In the genomic region with DNA sequence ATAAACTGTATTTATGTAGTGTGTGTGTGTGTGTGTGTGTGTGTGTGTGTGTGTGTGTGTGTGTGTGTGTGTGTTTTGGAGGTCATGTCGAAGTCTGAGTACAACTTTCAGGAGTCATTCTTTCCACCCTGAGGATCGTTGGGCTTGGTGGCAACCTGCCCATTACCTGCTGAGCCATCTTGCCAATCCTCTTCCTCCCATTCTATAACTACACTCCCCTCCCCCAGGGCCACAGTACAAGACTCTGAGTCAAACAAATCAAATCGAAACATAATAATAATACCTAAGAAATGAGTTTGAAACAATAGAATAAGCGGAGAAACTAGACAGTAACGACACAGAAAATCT, we compare ENCODE assay signal across 8 mouse cellular contexts. TPM values are rescaled to one million over a fixed set of nuclear protein-coding genes. Genes with fewer than 3 reads are reported as not detected.
DNase-seq lines count a peak whose midpoint lies in the region; ATAC-seq lines count a peak whose summit lies in the region.

No protein-coding gene starts in this region.

- intact Hi-C loops in heart, postnatal 10 days (cut with DNase I) = no loop called here

- peak overlapping the region; percentile 74; the same call in 1 of the 2 replicates for H3K4me3 ChIP-seq in heart, embryonic 13.5 days
- no peak overlapping the region for H3K4me3 ChIP-seq in heart, embryonic 11.5 days (ENCODE audit: low read depth, low read length)
- peak overlapping the region; percentile 79; the same call in 1 of the 2 replicates for H3K4me3 ChIP-seq in midbrain, embryonic 10.5 days
- H3K4me3 ChIP-seq in midbrain, embryonic 11.5 days (ENCODE audit: low read depth, low read length) = no peak overlapping the region
- H3K4me3 ChIP-seq in neural tube, embryonic 14.5 days (ENCODE audit: low read depth, low read length) = no peak overlapping the region

- no peak overlapping the region for H3K27ac ChIP-seq in heart, embryonic 13.5 days (replicated peaks)
- H3K27ac ChIP-seq in heart, embryonic 11.5 days (ENCODE audit: low read depth, low read length) = no peak overlapping the region
- no peak overlapping the region for H3K27ac ChIP-seq in midbrain, embryonic 10.5 days (replicated peaks)
- no peak overlapping the region for H3K27ac ChIP-seq in midbrain, embryonic 11.5 days (ENCODE audit: low read depth, low read length)
- no peak overlapping the region for H3K27ac ChIP-seq in neural tube, embryonic 14.5 days (ENCODE audit: low read depth, low read length)

- peak overlapping the region; percentile 76 for H3K4me2 ChIP-seq in heart, embryonic 13.5 days
- no peak overlapping the region for H3K4me2 ChIP-seq in heart, embryonic 11.5 days
- H3K4me2 ChIP-seq in midbrain, embryonic 11.5 days = no peak overlapping the region
- peak overlapping the region; percentile 68; the same call in 1 of the 2 replicates for H3K4me2 ChIP-seq in neural tube, embryonic 14.5 days (ENCODE audit: low read depth, low read length)

- DNase-seq in midbrain, embryonic 10.5 days (ENCODE audit: low spot score) = no peak
- DNase-seq in midbrain, embryonic 11.5 days (ENCODE audit: low spot score, missing footprints) = no peak
- DNase-seq in heart, postnatal 10 days = peak; percentile 1 to 13
- DNase-seq in frontal cortex, postnatal 36 days (ENCODE audit: low spot score in 2 of 2) = no peak

- 70% methylated on average over 5 of the region's 5 CpGs for WGBS in heart, embryonic 13.5 days
- WGBS in heart, embryonic 11.5 days (ENCODE audit: insufficient replicate concordance) = 78% methylated on average over 4 of the region's 5 CpGs
- 79% methylated on average over 5 of the region's 5 CpGs for WGBS in midbrain, embryonic 10.5 days
- 75% methylated on average over 5 of the region's 5 CpGs for WGBS in midbrain, embryonic 11.5 days
- 65% methylated on average over 5 of the region's 5 CpGs for WGBS in neural tube, embryonic 14.5 days

- no peaks in the 10 kb centered on the region for H3K9me3 ChIP-seq in heart, embryonic 13.5 days
- H3K9me3 ChIP-seq in heart, embryonic 11.5 days (replicated peaks; ENCODE audit: control insufficient read depth, low read length) = no peaks in the 10 kb centered on the region
- H3K9me3 ChIP-seq in midbrain, embryonic 10.5 days (replicated peaks) = no peaks in the 10 kb centered on the region
- no peaks in the 10 kb centered on the region for H3K9me3 ChIP-seq in midbrain, embryonic 11.5 days (ENCODE audit: control insufficient read depth, low read length)
- H3K9me3 ChIP-seq in neural tube, embryonic 14.5 days (ENCODE audit: control insufficient read depth, low read length) = no peaks in the 10 kb centered on the region

- H3K4me1 ChIP-seq in heart, embryonic 13.5 days = peaks cover 10% of the 10 kb centered on the region
- no peaks in the 10 kb centered on the region; the same call in 1 of the 2 replicates for H3K4me1 ChIP-seq in heart, embryonic 11.5 days (ENCODE audit: control insufficient read depth, insufficient read depth, low read length)
- peaks cover 19% of the 10 kb centered on the region for H3K4me1 ChIP-seq in midbrain, embryonic 10.5 days
- peaks cover 2% of the 10 kb centered on the region for H3K4me1 ChIP-seq in midbrain, embryonic 11.5 days (ENCODE audit: control insufficient read depth, insufficient read depth, low read length)
- no peaks in the 10 kb centered on the region; the same call in 1 of the 2 replicates for H3K4me1 ChIP-seq in neural tube, embryonic 14.5 days (ENCODE audit: control insufficient read depth, insufficient read depth, low read length)

- no peaks in the 10 kb centered on the region for H3K27me3 ChIP-seq in heart, embryonic 13.5 days (replicated peaks)
- no peaks in the 10 kb centered on the region for H3K27me3 ChIP-seq in heart, embryonic 11.5 days (ENCODE audit: control insufficient read depth, insufficient read depth, low read length)
- peaks cover 6% of the 10 kb centered on the region for H3K27me3 ChIP-seq in midbrain, embryonic 10.5 days (ENCODE audit: low read depth, poor library complexity, severe bottlenecking)
- no peaks in the 10 kb centered on the region for H3K27me3 ChIP-seq in midbrain, embryonic 11.5 days (ENCODE audit: control insufficient read depth, insufficient read depth, low read length)
- H3K27me3 ChIP-seq in neural tube, embryonic 14.5 days (ENCODE audit: control insufficient read depth, insufficient read depth, low read length) = no peaks in the 10 kb centered on the region

- no peaks in the 10 kb centered on the region for H3K36me3 ChIP-seq in heart, embryonic 13.5 days
- H3K36me3 ChIP-seq in heart, embryonic 11.5 days (ENCODE audit: control insufficient read depth, insufficient read depth, low read length) = no peaks in the 10 kb centered on the region
- no peaks in the 10 kb centered on the region for H3K36me3 ChIP-seq in midbrain, embryonic 10.5 days
- no peaks in the 10 kb centered on the region for H3K36me3 ChIP-seq in midbrain, embryonic 11.5 days (ENCODE audit: control insufficient read depth, insufficient read depth, low read length)
- no peaks in the 10 kb centered on the region for H3K36me3 ChIP-seq in neural tube, embryonic 14.5 days (ENCODE audit: control insufficient read depth, insufficient read depth, low read length)

- no peak for ATAC-seq in heart, embryonic 13.5 days (ENCODE audit: extremely low read depth, insufficient number of reproducible peaks, low FRiP score, low TSS enrichment)
- ATAC-seq in heart, embryonic 11.5 days (replicated peaks; ENCODE audit: insufficient number of reproducible peaks, low FRiP score, low TSS enrichment) = no peak
- no peak for ATAC-seq in midbrain, embryonic 11.5 days (ENCODE audit: low FRiP score)
- no peak; the same call in 1 of the 2 replicates for ATAC-seq in neural tube, embryonic 14.5 days (ENCODE audit: low read depth)
- ATAC-seq in frontal cortex, adult (ENCODE audit: low TSS enrichment) = no peak

- peak overlapping the region; percentile 66; the same call in 1 of the 2 replicates for H3K9ac ChIP-seq in heart, embryonic 13.5 days
- no peak overlapping the region for H3K9ac ChIP-seq in heart, embryonic 11.5 days (ENCODE audit: low read depth, low read length)
- no peak overlapping the region for H3K9ac ChIP-seq in midbrain, embryonic 11.5 days (ENCODE audit: low read length)
- H3K9ac ChIP-seq in neural tube, embryonic 14.5 days (replicated peaks; ENCODE audit: low read depth, low read length) = no peak overlapping the region

RNA-seq across cellular contexts. Expression of a gene that starts 0.6 kb away (rescaled TPM):
- 9.9 and 11.0 TPM in 2 replicates for polyA plus RNA-seq in heart, embryonic 13.5 days (2015; fragmentation: Nextera tagmentation; extraction: Ambion mirVana)
- polyA plus RNA-seq in heart, embryonic 11.5 days (2014; fragmentation: Nextera tagmentation; extraction: Ambion mirVana) = 9.4 and 10.2 TPM in 2 replicates
- 20.6 and 22.1 TPM in 2 replicates for polyA plus RNA-seq in midbrain, embryonic 10.5 days (2016; fragmentation: Nextera tagmentation; extraction: Ambion mirVana)
- 22.1 and 25.9 TPM in 2 replicates for polyA plus RNA-seq in midbrain, embryonic 11.5 days (2014; fragmentation: Nextera tagmentation; extraction: Ambion mirVana)
- 1 to 10 TPM; 7.7 to 8.1 TPM for total RNA-seq in heart, postnatal 10 days (2021)
- polyA plus RNA-seq in neural tube, embryonic 14.5 days (2014; fragmentation: Nextera tagmentation; extraction: Ambion mirVana) = 20.3 and 22.1 TPM in 2 replicates

RNA-seq across cellular contexts. Expression of a gene that starts 41.9 kb away (rescaled TPM):
- polyA plus RNA-seq in heart, embryonic 13.5 days (2015; fragmentation: Nextera tagmentation; extraction: Ambion mirVana) = 168 and 184 TPM in 2 replicates
- polyA plus RNA-seq in heart, embryonic 11.5 days (2014; fragmentation: Nextera tagmentation; extraction: Ambion mirVana) = 205 and 212 TPM in 2 replicates
- polyA plus RNA-seq in midbrain, embryonic 10.5 days (2016; fragmentation: Nextera tagmentation; extraction: Ambion mirVana) = 255 and 262 TPM in 2 replicates
- 311 and 320 TPM in 2 replicates for polyA plus RNA-seq in midbrain, embryonic 11.5 days (2014; fragmentation: Nextera tagmentation; extraction: Ambion mirVana)
- total RNA-seq in heart, postnatal 10 days (2021) = 10 to 100 TPM; 29.5 to 31.1 TPM
- polyA plus RNA-seq in neural tube, embryonic 14.5 days (2014; fragmentation: Nextera tagmentation; extraction: Ambion mirVana) = 15.2 and 21.5 TPM in 2 replicates

Comparison
In these comparisons a context has a peak if more than half of its experiments do, and no peak if none do; other contexts are left out.
1. H3K4me2 ChIP-seq: peak in heart, embryonic 13.5 days (single experiment) and neural tube, embryonic 14.5 days (single experiment); none in heart, embryonic 11.5 days (single experiment) and midbrain, embryonic 11.5 days (single experiment).
2. H3K4me3 ChIP-seq: peak in heart, embryonic 13.5 days (single experiment) and midbrain, embryonic 10.5 days (single experiment); none in heart, embryonic 11.5 days (single experiment), midbrain, embryonic 11.5 days (single experiment) and neural tube, embryonic 14.5 days (single experiment).
3. DNase-seq: peak in heart, postnatal 10 days (2 of 2); none in midbrain, embryonic 10.5 days (single experiment), midbrain, embryonic 11.5 days (single experiment) and frontal cortex, postnatal 36 days (0 of 2).